Mouse (Mus musculus) heart, postnatal 0 days (tissue): ENCODE results near the gene Ep400. TPM values are rescaled to one million over a fixed set of nuclear protein-coding genes. Genes with fewer than 3 reads are reported as not detected.

Source experiments
- ATAC-seq: fragments of 200-750 bp; cut with Nextera tagmentation; 2 replicates; pipeline ENCODE4 v1.8.0; 2017; ENCODE audit warnings: low read depth, moderate number of reproducible peaks, moderate library complexity; ENCODE audit not compliant: insufficient read depth
- DNase-seq: peaks from one replicate; pipeline ENCODE4 v3.0.0-alpha.2; 2016; ENCODE audit warnings: low spot score
- H3K27ac ChIP-seq: fragments of 300-500 bp; sonication (generic); 2 replicates; pipeline ENCODE4 v1.5.1; 2014; ENCODE audit warnings: low read depth, mild to moderate bottlenecking
- H3K27me3 ChIP-seq: fragments of 300-500 bp; sonication (generic); 2 replicates; pipeline ENCODE4 v1.6.1; 2014; ENCODE audit warnings: low read length, mixed read lengths; ENCODE audit not compliant: control insufficient read depth, insufficient read depth
- H3K36me3 ChIP-seq: fragments of 300-500 bp; sonication (generic); replicated peaks from 2 replicates; pipeline ENCODE4 v1.6.1; 2014; ENCODE audit warnings: low read length, mixed read lengths; ENCODE audit not compliant: control insufficient read depth, insufficient read depth
- H3K4me1 ChIP-seq: fragments of 300-500 bp; sonication (generic); 2 replicates; pipeline ENCODE4 v1.6.1; 2014; ENCODE audit warnings: antibody characterized with exemption; ENCODE audit not compliant: control insufficient read depth, insufficient read depth
- H3K4me2 ChIP-seq: fragments of 300-500 bp; sonication (generic); 2 replicates; pipeline ENCODE4 v1.6.1; 2014; ENCODE audit warnings: low read depth, mild to moderate bottlenecking, low read length, moderate library complexity
- H3K4me3 ChIP-seq: fragments of 300-500 bp; sonication (generic); 2 replicates; pipeline ENCODE4 v1.5.1; 2014; ENCODE audit warnings: low read depth, low read length
- H3K9ac ChIP-seq: fragments of 300-500 bp; sonication (generic); replicated peaks from 2 replicates; pipeline ENCODE4 v1.6.1; 2014; ENCODE audit warnings: low read depth, low read length, mixed read lengths
- H3K9me3 ChIP-seq: fragments of 300-500 bp; sonication (generic); replicated peaks from 2 replicates; pipeline ENCODE4 v1.6.1; 2016; ENCODE audit warnings: low read length; ENCODE audit not compliant: control insufficient read depth
- CTCF ChIP-seq: IDR thresholded peaks from 2 replicates; pipeline ENCODE4 v1.5.1; 2016; ENCODE audit warnings: antibody characterized with exemption, control low read depth, low read depth
- EP300 ChIP-seq: IDR thresholded peaks from 2 replicates; pipeline ENCODE4 v1.6.1; 2016; ENCODE audit warnings: antibody characterized with exemption, low read depth
- WGBS: fragments of 180-500 bp; shearing (Covaris S2); extraction: QIAGEN DNeasy Blood & Tissue Kit; methylation state at CpG from one replicate; pipeline ENCODE4 v1.1.7; 2014; 5-methylcytosine and 5-hydroxymethylcytosine counted together
- polyA plus RNA-seq: library from polyadenylated mRNA; unstranded; fragments of >200 nt; fragmentation: Nextera tagmentation; extraction: Ambion mirVana; gene quantifications from 2 replicates; pipeline ENCODE4 v1.2.1, GENCODE M21; 2015
- total RNA-seq: library from RNA; depleted of rRNA; stranded (reverse); fragments of >200 nt; gene quantifications from 2 replicates; pipeline ENCODE4 v1.2.3, GENCODE M21; 2014; ENCODE audit warnings: low replicate concordance

The Ep400 gene
- total and polyA plus RNA-seq, 2 experiments from 2014 or later: 12.7 to 21.9 TPM

- Histone ChIP-seq H3K36me3 (peaks cover 73% of the 10 kb centered on the region), H3K4me2 (no peak overlapping the region), H3K27ac (no peak overlapping the region; the same call in 1 of the 2 replicates), H3K4me1 (peaks cover 26% of the 10 kb centered on the region), H3K4me3 (no peak overlapping the region), H3K9ac (no peak overlapping the region), H3K9me3 (no peaks in the 10 kb centered on the region), H3K27me3 (no peaks in the 10 kb centered on the region)
- 31% methylated on average over 4 of the region's 4 CpGs for WGBS
- peak; percentile 77 for ATAC-seq
- no peak for TF ChIP-seq EP300
- no peak for TF ChIP-seq CTCF
- DNase-seq: no peak
Measured at GRCm38 (mm10) chr5:110797696-110798095, 27.2 kb upstream of the Ep400 start.

- H3K9ac ChIP-seq: no peak overlapping the region
- H3K4me2 ChIP-seq: no peak overlapping the region
- H3K27me3 ChIP-seq: no peaks in the 10 kb centered on the region
- 89% methylated on average over 7 of the region's 7 CpGs for WGBS
- peaks cover 12% of the 10 kb centered on the region for H3K4me1 ChIP-seq
- H3K27ac ChIP-seq: no peak overlapping the region
- H3K36me3 ChIP-seq: peaks cover 93% of the 10 kb centered on the region
- TF ChIP-seq CTCF: no peak
- TF ChIP-seq EP300: no peak
- no peaks in the 10 kb centered on the region for H3K9me3 ChIP-seq
- no peak overlapping the region for H3K4me3 ChIP-seq
- DNase-seq: no peak
- ATAC-seq: no peak
Measured at GRCm38 (mm10) chr5:110794363-110794762, 23.8 kb upstream of the Ep400 start.

GRCm38 (mm10) chr5:110788684-110789083, 18.2 kb upstream of the Ep400 start:
- no peak overlapping the region for H3K27ac ChIP-seq
- H3K4me1 ChIP-seq: no peaks in the 10 kb centered on the region
- no peaks in the 10 kb centered on the region for H3K27me3 ChIP-seq
- no peak overlapping the region for H3K4me3 ChIP-seq
- TF ChIP-seq EP300: no peak
- peak; percentile 71 for TF ChIP-seq CTCF
- no peak overlapping the region for H3K4me2 ChIP-seq
- ATAC-seq: peak; percentile 44; the same call in 1 of the 2 replicates
- WGBS: 56% methylated on average over 5 of the region's 5 CpGs
- DNase-seq: peak; percentile 49
- peaks cover 75% of the 10 kb centered on the region for H3K36me3 ChIP-seq
- no peak overlapping the region for H3K9ac ChIP-seq
- H3K9me3 ChIP-seq: no peaks in the 10 kb centered on the region

GRCm38 (mm10) chr5:110786081-110786835, 15.7 kb upstream of the Ep400 start:
- Histone ChIP-seq H3K36me3 (peaks cover 50% of the 10 kb centered on the region), H3K27me3 (no peaks in the 10 kb centered on the region), H3K9me3 (no peaks in the 10 kb centered on the region), H3K27ac (peak overlapping the region; percentile 30; the same call in 1 of the 2 replicates), H3K9ac (no peak overlapping the region), H3K4me3 (no peak overlapping the region), H3K4me1 (no peaks in the 10 kb centered on the region), H3K4me2 (no peak overlapping the region)
- 57% methylated on average over 11 of the region's 11 CpGs for WGBS
- DNase-seq (peak; percentile 47), ATAC-seq (peak; percentile 77)
- no peak for TF ChIP-seq EP300
- peak; percentile 40 for TF ChIP-seq CTCF

- H3K4me1 ChIP-seq: peaks cover 12% of the 10 kb centered on the region
- TF ChIP-seq CTCF (no peak), EP300 (no peak)
- no peak overlapping the region for H3K4me2 ChIP-seq
- no peak overlapping the region for H3K27ac ChIP-seq
- ATAC-seq (no peak), DNase-seq (no peak)
- H3K9me3 ChIP-seq: no peaks in the 10 kb centered on the region
- H3K36me3 ChIP-seq: peaks cover 29% of the 10 kb centered on the region
- 66% methylated on average over 8 of the region's 8 CpGs for WGBS
- no peaks in the 10 kb centered on the region for H3K27me3 ChIP-seq
- no peak overlapping the region for H3K4me3 ChIP-seq
- no peak overlapping the region for H3K9ac ChIP-seq
Measured at GRCm38 (mm10) chr5:110783150-110783549, 12.6 kb upstream of the Ep400 start.
